Mouse (Mus musculus) MEL (cell line): ENCODE data around the gene Padi6. TPM values are rescaled to one million over a fixed set of nuclear protein-coding genes. Genes with fewer than 3 reads are reported as not detected.

Experiments
- DNase-seq: peaks from one replicate; pipeline ENCODE4 v3.0.0; 2011; ENCODE audit warnings: low read depth, low spot score
- H3K27ac ChIP-seq: 2 replicates; pipeline ENCODE4 v1.5.1; 2012; ENCODE audit warnings: low read depth, mild to moderate bottlenecking, control low read depth, low read length, moderate library complexity; ENCODE audit not compliant: control insufficient read depth
- H3K27me3 ChIP-seq, 2 experiments: fragments of 150-350 bp in 1 of 2; sonication (generic) in 1 of 2; 2 replicates each; pipeline ENCODE4 v1.6.1; 2012; ENCODE audit warnings: low read length in 2 of 2, mild to moderate bottlenecking in 2 of 2, improper control_type of control experiment in 1 of 2, moderate library complexity in 1 of 2; ENCODE audit not compliant: insufficient read depth in 2 of 2, control insufficient read depth in 1 of 2
- H3K36me3 ChIP-seq, 2 experiments: 2 replicates each; pipeline ENCODE4 v1.6.1; 2012 to 2014; ENCODE audit warnings: low read length in 2 of 2, improper control_type of control experiment in 1 of 2, inconsistent platforms in 1 of 2, mild to moderate bottlenecking in 1 of 2; ENCODE audit not compliant: insufficient read depth in 2 of 2, control insufficient read depth in 1 of 2
- H3K4me1 ChIP-seq, 2 experiments: fragments of 150-350 bp in 1 of 2; sonication (generic) in 1 of 2; 2 replicates each; pipeline ENCODE4 v1.6.1; 2012; ENCODE audit warnings: low read length in 2 of 2, improper control_type of control experiment in 1 of 2, mild to moderate bottlenecking in 1 of 2; ENCODE audit not compliant: insufficient read depth in 2 of 2, control insufficient read depth in 1 of 2
- H3K4me3 ChIP-seq, 2 experiments: fragments of 150-350 bp in 1 of 2; sonication (generic) in 1 of 2; 2 replicates each; pipeline ENCODE4 v1.5.1; 2012; ENCODE audit warnings: low read depth in 2 of 2, low read length in 2 of 2, mild to moderate bottlenecking in 2 of 2, moderate library complexity in 2 of 2, control low read depth in 1 of 2, improper control_type of control experiment in 1 of 2; ENCODE audit not compliant: control insufficient read depth in 1 of 2, insufficient read depth in 1 of 2
- H3K79me2 ChIP-seq: 2 replicates; pipeline ENCODE4 v1.6.1; 2012; ENCODE audit warnings: mild to moderate bottlenecking, low read length, moderate library complexity; ENCODE audit not compliant: control insufficient read depth, poor library complexity, insufficient read depth
- H3K9ac ChIP-seq: 2 replicates; pipeline ENCODE4 v1.6.1; 2012; ENCODE audit warnings: low read depth, mild to moderate bottlenecking, control low read depth, low read length, moderate library complexity; ENCODE audit not compliant: control insufficient read depth, poor library complexity, severe bottlenecking
- H3K9me3 ChIP-seq: fragments of 150-350 bp; sonication (generic); replicated peaks from 2 replicates; pipeline ENCODE4 v1.6.1; 2012; ENCODE audit warnings: mild to moderate bottlenecking, low read length, improper control_type of control experiment, moderate library complexity; ENCODE audit not compliant: insufficient read depth
- CHD1 ChIP-seq: IDR thresholded peaks from 2 replicates; pipeline ENCODE4 v1.6.1; 2012; ENCODE audit warnings: low read depth, mild to moderate bottlenecking, inconsistent platforms, low read length, improper control_type of control experiment
- CHD2 ChIP-seq: IDR thresholded peaks from 2 replicates; pipeline ENCODE4 v1.6.1; 2011; ENCODE audit warnings: low read length, improper control_type of control experiment
- CTCF ChIP-seq, 3 experiments: IDR thresholded peaks in 2 of 3; conservative IDR thresholded peaks in 1 of 3; 2 replicates each; pipeline ENCODE4 v1.5.1; 2011 to 2012; ENCODE audit warnings: low read length in 3 of 3, low read depth in 2 of 3, mild to moderate bottlenecking in 2 of 3, improper control_type of control experiment in 1 of 3, inconsistent platforms in 1 of 3, mixed read lengths in 1 of 3, moderate library complexity in 1 of 3; ENCODE audit not compliant: control insufficient read depth in 1 of 3, insufficient read depth in 1 of 3, poor library complexity in 1 of 3, severe bottlenecking in 1 of 3
- ELF1 ChIP-seq: IDR thresholded peaks from 2 replicates; pipeline ENCODE4 v1.6.1; 2014; ENCODE audit warnings: low read depth, mild to moderate bottlenecking, inconsistent platforms, low read length, improper control_type of control experiment, moderate library complexity
- ETS1 ChIP-seq: IDR thresholded peaks from 2 replicates; pipeline ENCODE4 v1.6.1; 2012; ENCODE audit warnings: low read depth, mild to moderate bottlenecking, inconsistent platforms, low read length, improper control_type of control experiment, moderate library complexity
- GABPA ChIP-seq: IDR thresholded peaks from 2 replicates; pipeline ENCODE4 v1.6.1; 2012; ENCODE audit warnings: low read depth, mild to moderate bottlenecking, inconsistent platforms, low read length, improper control_type of control experiment, moderate library complexity
- GATA1 ChIP-seq: IDR thresholded peaks from 2 replicates; pipeline ENCODE4 v1.6.1; 2011; ENCODE audit warnings: low read depth, low read length, improper control_type of control experiment
- HCFC1 ChIP-seq: IDR thresholded peaks from 2 replicates; pipeline ENCODE4 v1.6.1; 2012; ENCODE audit warnings: low read depth, mild to moderate bottlenecking, inconsistent platforms, low read length, improper control_type of control experiment, moderate library complexity
- KAT2A ChIP-seq: conservative IDR thresholded peaks from 2 replicates; pipeline ENCODE4 v1.6.1; 2012; ENCODE audit warnings: low read depth, low read length, improper control_type of control experiment, inconsistent platforms
- MYB ChIP-seq: IDR thresholded peaks from 2 replicates; pipeline ENCODE4 v1.6.1; 2011; ENCODE audit warnings: mild to moderate bottlenecking, low read depth, low read length, improper control_type of control experiment
- NRF1 ChIP-seq: IDR thresholded peaks from 2 replicates; pipeline ENCODE4 v1.6.1; 2014; ENCODE audit warnings: low read depth, mild to moderate bottlenecking, inconsistent platforms, low read length, improper control_type of control experiment, moderate library complexity; ENCODE audit not compliant: poor library complexity, insufficient read depth, severe bottlenecking
- POLR2A ChIP-seq, 2 experiments: IDR thresholded peaks; 2 replicates each; pipeline ENCODE4 v1.6.1; 2011 to 2012; ENCODE audit warnings: low read length in 2 of 2, mild to moderate bottlenecking in 2 of 2, control low read depth in 1 of 2, improper control_type of control experiment in 1 of 2, low read depth in 1 of 2, moderate library complexity in 1 of 2; ENCODE audit not compliant: control insufficient read depth in 1 of 2, insufficient read depth in 1 of 2, poor library complexity in 1 of 2
- POLR2AphosphoS2 ChIP-seq: IDR thresholded peaks from 2 replicates; pipeline ENCODE4 v1.6.1; 2011; ENCODE audit warnings: low read length, improper control_type of control experiment
- POLR2AphosphoS5 ChIP-seq: IDR thresholded peaks from 2 replicates; pipeline ENCODE4 v1.6.1; 2012; ENCODE audit warnings: low read depth, borderline replicate concordance, mild to moderate bottlenecking, inconsistent platforms, low read length, moderate library complexity, mixed read lengths
- RAD21 ChIP-seq: IDR thresholded peaks from 2 replicates; pipeline ENCODE4 v1.6.1; 2011; ENCODE audit warnings: mild to moderate bottlenecking, low read depth, low read length, improper control_type of control experiment
- RCOR1 ChIP-seq: IDR thresholded peaks from 2 replicates; pipeline ENCODE4 v1.6.1; 2012; ENCODE audit warnings: low read depth, mild to moderate bottlenecking, inconsistent platforms, low read length, improper control_type of control experiment
- SMC3 ChIP-seq: IDR thresholded peaks from 2 replicates; pipeline ENCODE4 v1.6.1; 2011; ENCODE audit warnings: low read depth, low read length, improper control_type of control experiment
- TCF12 ChIP-seq: IDR thresholded peaks from 2 replicates; pipeline ENCODE4 v1.6.1; 2014; ENCODE audit warnings: low read depth, mild to moderate bottlenecking, inconsistent platforms, low read length, improper control_type of control experiment, moderate library complexity
- UBTF ChIP-seq: IDR thresholded peaks from 2 replicates; pipeline ENCODE4 v1.6.1; 2012; ENCODE audit warnings: low read depth, mild to moderate bottlenecking, inconsistent platforms, low read length, improper control_type of control experiment, moderate library complexity, borderline replicate concordance; ENCODE audit not compliant: insufficient read depth
- USF1 ChIP-seq: IDR thresholded peaks from 2 replicates; pipeline ENCODE4 v1.6.1; 2014; ENCODE audit warnings: low read depth, mild to moderate bottlenecking, inconsistent platforms, low read length, improper control_type of control experiment, moderate library complexity
- USF2 ChIP-seq, 2 experiments: IDR thresholded peaks; 2 replicates each; pipeline ENCODE4 v1.6.1; 2011 to 2012; ENCODE audit warnings: improper control_type of control experiment in 2 of 2, low read length in 2 of 2, borderline replicate concordance in 1 of 2, inconsistent platforms in 1 of 2, low read depth in 1 of 2, mild to moderate bottlenecking in 1 of 2; ENCODE audit not compliant: insufficient read depth in 1 of 2
- ZC3H11A ChIP-seq: IDR thresholded peaks from 2 replicates; pipeline ENCODE4 v1.6.1; 2012; ENCODE audit warnings: low read depth, mild to moderate bottlenecking, inconsistent platforms, low read length, improper control_type of control experiment
- ZKSCAN1 ChIP-seq: IDR thresholded peaks from 2 replicates; pipeline ENCODE4 v1.6.1; 2012; ENCODE audit warnings: low read depth, mild to moderate bottlenecking, inconsistent platforms, low read length, improper control_type of control experiment, moderate library complexity
- ZMIZ1 ChIP-seq: IDR thresholded peaks from 2 replicates; pipeline ENCODE4 v1.6.1; 2012; ENCODE audit warnings: low read depth, mild to moderate bottlenecking, inconsistent platforms, low read length, improper control_type of control experiment, moderate library complexity
- ZNF384 ChIP-seq: IDR thresholded peaks from 2 replicates; pipeline ENCODE4 v1.6.1; 2012; ENCODE audit warnings: low read depth, mild to moderate bottlenecking, inconsistent platforms, low read length, improper control_type of control experiment
- polyA plus RNA-seq, 2 experiments: library from polyadenylated mRNA; stranded (reverse) in 1 of 2; unstranded in 1 of 2; fragments of >175 nt in 1 of 2; fragments of >200 nt in 1 of 2; gene quantifications; 2 replicates each; pipeline versions ENCODE4 v1.2.1 to v1.2.4; 2012; ENCODE audit warnings: low replicate concordance in 2 of 2, low read depth in 1 of 2; ENCODE audit not compliant: insufficient read length in 2 of 2, insufficient read depth in 1 of 2, missing spikeins in 1 of 2
- total RNA-seq: library from RNA; depleted of rRNA; stranded (reverse); fragments of 300-350 nt; gene quantifications from 2 replicates; pipeline ENCODE4 v1.2.3, GENCODE M21; 2012

Padi6 gene
- total and polyA plus RNA-seq, 3 experiments, result not detected

DNA sequence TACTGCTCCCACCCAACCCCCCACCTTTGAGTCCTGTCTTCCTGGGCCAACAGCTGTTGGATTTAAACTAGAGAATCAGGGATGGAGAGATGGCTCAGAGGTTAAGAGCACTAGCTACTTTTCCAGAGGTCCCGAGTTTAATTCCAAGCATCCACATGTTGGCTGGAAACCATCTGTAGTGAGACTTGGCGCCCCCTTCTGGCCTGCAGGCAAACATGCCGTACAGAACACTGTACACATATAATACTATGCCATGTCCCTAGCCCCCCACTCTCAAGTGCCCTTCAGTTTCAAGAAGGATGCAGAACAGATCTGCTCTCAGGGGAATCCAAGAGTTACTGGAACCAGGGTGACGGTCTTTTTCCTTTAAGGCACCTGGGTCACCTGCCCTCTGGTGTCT lies 10.8 kb downstream of the Padi6 start:
- TF ChIP-seq NRF1, result no peak
- TF ChIP-seq ZMIZ1, result no peak
- peak; percentile 56 to 76 (median 67) for TF ChIP-seq CTCF (IDR thresholded peaks at IDR 0.05 in 2 of 3, conservative IDR thresholded peaks at IDR 0.05 in 1 of 3; ENCODE audit: control insufficient read depth in 1 of 3, insufficient read depth in 1 of 3, low read depth in 2 of 3, low read length in 3 of 3, poor library complexity in 1 of 3, severe bottlenecking in 1 of 3)
- no peak for TF ChIP-seq RCOR1
- TF ChIP-seq SMC3, result peak; percentile 50
- TF ChIP-seq USF2 (IDR thresholded peaks at IDR 0.05; ENCODE audit: borderline replicate concordance in 1 of 2, insufficient read depth in 1 of 2, low read depth in 1 of 2, low read length in 2 of 2), result no peak
- TF ChIP-seq RAD21, result peak; percentile 14
- no peak for TF ChIP-seq ZKSCAN1
- TF ChIP-seq KAT2A, result no peak
- no peak for TF ChIP-seq GABPA
- no peak for TF ChIP-seq USF1
- TF ChIP-seq POLR2AphosphoS2, result no peak
- no peak for TF ChIP-seq CHD1
- peak; percentile 40 for DNase-seq
- Histone ChIP-seq H3K4me1 (no peaks in the 10 kb centered on the region), H3K9ac (no peak overlapping the region), H3K27me3 (no peaks in the 10 kb centered on the region; a peak in 1 of 4 replicates), H3K4me3 (no peak overlapping the region), H3K79me2 (no peaks in the 10 kb centered on the region), H3K36me3 (no peaks in the 10 kb centered on the region; a peak in 1 of 4 replicates), H3K9me3 (no peaks in the 10 kb centered on the region), H3K27ac (no peak overlapping the region)

DNA sequence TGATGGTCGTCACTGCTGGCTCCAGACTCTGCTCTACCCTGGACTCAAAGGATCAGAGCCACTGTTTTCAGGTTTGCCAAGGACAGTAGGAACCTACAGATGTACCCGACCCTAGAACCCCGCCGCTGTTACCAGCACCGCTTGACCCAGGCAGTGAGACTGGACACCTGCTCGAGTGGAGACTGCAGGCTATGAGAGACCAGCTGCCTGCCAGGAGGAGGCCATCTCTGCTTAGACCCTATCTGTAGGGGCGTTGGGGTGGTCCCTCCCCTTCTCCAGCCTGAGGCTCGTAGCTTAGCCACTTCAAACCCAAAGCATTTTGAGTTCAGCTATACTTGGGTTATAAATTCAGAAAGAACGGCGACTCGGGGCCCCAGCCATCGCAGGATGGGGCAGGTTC lies 15.5 kb downstream of the Padi6 start:
- Histone ChIP-seq H3K27me3 (no peaks in the 10 kb centered on the region), H3K27ac (no peak overlapping the region), H3K4me3 (no peak overlapping the region), H3K9ac (no peak overlapping the region), H3K4me1 (no peaks in the 10 kb centered on the region), H3K79me2 (no peaks in the 10 kb centered on the region), H3K36me3 (no peaks in the 10 kb centered on the region), H3K9me3 (no peaks in the 10 kb centered on the region)
- TF ChIP-seq TCF12, result no peak
- no peak for TF ChIP-seq POLR2A (IDR thresholded peaks at IDR 0.05; ENCODE audit: control insufficient read depth in 1 of 2, insufficient read depth in 1 of 2, low read depth in 1 of 2, low read length in 2 of 2, poor library complexity in 1 of 2)
- no peak for TF ChIP-seq CHD2
- TF ChIP-seq ZNF384, result no peak
- TF ChIP-seq UBTF, result no peak
- TF ChIP-seq GABPA, result no peak
- no peak for TF ChIP-seq ETS1
- TF ChIP-seq ELF1, result no peak
- no peak for TF ChIP-seq ZMIZ1
- no peak for TF ChIP-seq MYB
- TF ChIP-seq POLR2AphosphoS5, result no peak
- TF ChIP-seq ZC3H11A, result no peak
- no peak for TF ChIP-seq HCFC1
- no peak for TF ChIP-seq RAD21
- TF ChIP-seq GATA1, result no peak
- DNase-seq, result no peak
